Mouse (Mus musculus) A20 (cell line): Measurements from ENCODE around the gene Fam19a5.

Experiments used
- DNase-seq: peaks from one replicate; pipeline ENCODE4 v3.0.0-alpha.2; 2011; ENCODE audit warnings: low read depth, low spot score

Gene Fam19a5

GRCm38 (mm10) chr15:87596731-87597130 is 52.6 kb downstream of the Fam19a5 start:
- no peak for DNase-seq

DNA sequence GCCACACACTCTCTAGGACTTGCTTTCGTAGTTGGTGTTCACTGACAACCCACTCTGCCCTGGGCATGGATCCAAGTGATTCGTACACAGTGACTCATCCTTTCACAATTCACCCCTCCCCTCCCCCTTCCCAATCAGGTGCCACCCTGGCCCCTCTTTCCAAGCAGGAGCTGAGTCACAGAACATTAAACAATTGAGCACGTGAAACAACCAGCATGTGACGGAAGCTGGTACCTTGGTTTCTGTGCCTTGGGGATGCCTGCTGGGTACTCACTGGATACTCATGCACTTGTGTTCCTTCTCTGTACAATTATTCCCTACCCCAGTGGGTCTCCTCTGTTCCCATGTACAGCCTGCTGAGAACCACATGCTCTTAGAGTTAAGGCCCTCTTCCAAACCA is 53.0 kb downstream of the Fam19a5 start:
- DNase-seq = no peak

DNA sequence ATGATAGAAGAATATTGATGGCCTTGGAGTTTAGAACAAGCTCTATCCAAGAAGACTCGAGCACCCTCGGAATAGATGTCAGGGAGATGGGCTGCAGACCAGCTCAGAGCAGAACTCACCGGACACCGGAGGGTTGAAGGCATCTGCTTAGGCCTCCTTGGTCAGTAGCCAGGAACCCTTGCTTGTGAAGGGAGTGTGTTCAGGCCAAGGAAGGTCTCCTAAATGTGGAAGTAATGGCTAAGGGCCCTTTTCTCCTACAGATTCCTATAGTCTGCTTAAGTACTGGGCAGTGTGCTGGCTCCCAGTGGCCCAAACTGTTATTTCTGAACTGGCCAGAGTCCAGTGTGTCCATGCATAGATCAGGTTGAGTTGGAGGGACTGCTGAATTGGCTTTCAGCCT is 53.7 kb downstream of the Fam19a5 start:
- DNase-seq = no peak

- no peak for DNase-seq
These were observed 54.5 kb downstream of the Fam19a5 start for GRCm38 (mm10) chr15:87598636-87599035.

GRCm38 (mm10) chr15:87603316-87603715 is 59.2 kb downstream of the Fam19a5 start:
- no peak for DNase-seq

DNA sequence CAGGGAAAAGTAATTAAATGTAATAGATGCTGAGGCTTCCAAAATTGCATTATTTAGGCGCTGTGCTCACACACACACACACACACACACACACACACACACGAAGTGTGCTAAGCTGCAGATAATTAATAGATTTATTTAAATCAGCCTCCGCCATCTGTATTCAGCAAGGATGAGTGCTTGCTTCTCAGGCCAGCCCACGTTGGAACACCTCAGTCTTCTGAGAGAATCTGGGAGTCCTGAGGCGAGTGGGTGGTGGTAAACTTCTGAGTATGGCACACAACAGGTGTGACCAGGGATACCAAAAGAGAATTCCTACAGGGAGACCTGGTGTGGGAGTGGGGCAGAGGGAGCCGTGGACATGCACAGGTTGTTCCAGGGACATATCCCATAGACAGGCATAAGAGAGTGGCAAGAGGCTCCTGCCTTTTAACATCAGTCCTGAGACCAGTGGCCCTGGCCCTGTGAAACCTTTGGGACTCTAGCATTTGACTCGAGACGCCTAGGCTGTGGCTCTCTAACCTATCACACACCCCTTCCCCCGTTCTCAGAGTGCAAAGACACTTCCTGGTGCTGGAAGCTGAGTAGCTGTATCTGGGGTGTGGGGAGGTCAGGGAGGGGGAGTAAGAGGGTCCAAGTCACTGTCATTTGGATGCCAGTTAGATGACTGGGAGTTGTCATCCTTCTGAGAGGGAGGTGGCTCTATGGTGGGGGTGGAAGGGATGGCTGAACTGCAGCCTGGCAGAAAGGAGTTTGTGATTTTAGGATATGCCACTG is 61.6 kb downstream of the Fam19a5 start:
- no peak for DNase-seq

- DNase-seq = no peak
These were observed 62.6 kb downstream of the Fam19a5 start for GRCm38 (mm10) chr15:87606702-87607101.

GRCm38 (mm10) chr15:87609236-87609635 is 65.1 kb downstream of the Fam19a5 start:
- DNase-seq = no peak

GRCm38 (mm10) chr15:87623966-87624609 is 80.0 kb downstream of the Fam19a5 start:
- DNase-seq = no peak

GRCm38 (mm10) chr15:87624610-87625091 is 80.6 kb downstream of the Fam19a5 start:
- DNase-seq = no peak

- DNase-seq = no peak
These were observed 81.3 kb downstream of the Fam19a5 start for GRCm38 (mm10) chr15:87625236-87626023.

DNA sequence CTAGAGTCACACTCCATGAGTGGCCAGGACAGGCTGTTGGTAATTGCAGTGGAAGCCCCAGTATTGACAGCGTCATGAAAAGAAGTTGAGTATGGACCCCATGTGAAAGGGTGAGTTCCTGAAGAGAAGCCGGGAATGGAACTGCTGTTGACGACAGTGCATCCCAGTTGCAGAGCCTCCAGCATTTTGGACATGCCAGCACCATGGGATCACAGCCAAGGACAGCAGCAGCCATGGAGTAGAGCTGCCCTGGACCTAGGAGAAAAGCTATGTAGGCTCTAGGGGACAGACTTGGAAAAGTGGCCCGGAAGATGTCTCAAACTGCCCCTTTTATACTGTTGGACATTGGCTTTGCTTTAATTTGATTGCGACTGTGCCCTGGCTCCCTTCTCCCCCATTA is 91.2 kb downstream of the Fam19a5 start:
- no peak for DNase-seq

DNA sequence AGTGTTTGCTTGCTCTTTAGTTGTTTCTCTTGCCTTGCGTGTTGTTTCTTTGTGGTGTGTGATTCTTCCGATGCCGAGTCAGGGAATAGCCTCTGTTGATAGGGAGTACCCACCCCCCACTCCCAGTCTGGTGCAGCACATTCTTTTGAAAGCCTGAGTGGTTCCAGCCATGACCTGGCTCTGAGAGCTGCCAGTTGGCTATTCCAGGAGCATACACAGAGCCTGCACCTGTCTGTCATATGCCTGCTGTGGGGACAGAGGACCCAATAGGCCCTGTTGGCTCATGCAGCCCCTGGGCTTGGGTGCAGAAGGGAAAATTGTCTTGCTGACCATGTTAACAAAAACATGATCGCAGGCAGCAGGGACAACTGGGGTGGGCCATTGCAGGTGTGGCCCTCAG is 92.3 kb downstream of the Fam19a5 start:
- DNase-seq = no peak

DNA sequence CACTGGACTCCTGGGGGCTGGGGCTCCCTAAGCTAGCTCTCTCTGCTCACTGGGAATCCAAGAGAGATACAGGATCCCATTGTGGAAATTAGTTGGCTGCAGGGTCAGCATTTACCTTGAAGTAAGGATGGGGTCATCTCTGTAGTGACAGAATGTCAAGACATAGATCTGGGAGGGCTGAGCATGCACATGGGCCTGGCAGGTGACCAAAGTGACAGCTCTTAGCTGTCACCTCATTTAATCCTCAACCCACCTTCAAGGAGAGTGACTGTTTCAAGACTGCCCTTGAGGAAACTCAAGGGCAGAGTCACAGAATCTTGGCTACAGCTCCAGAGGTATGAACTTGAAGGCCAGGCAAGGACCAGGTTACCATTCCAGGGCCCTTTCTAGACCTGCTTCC is 93.1 kb downstream of the Fam19a5 start:
- DNase-seq = no peak

DNA sequence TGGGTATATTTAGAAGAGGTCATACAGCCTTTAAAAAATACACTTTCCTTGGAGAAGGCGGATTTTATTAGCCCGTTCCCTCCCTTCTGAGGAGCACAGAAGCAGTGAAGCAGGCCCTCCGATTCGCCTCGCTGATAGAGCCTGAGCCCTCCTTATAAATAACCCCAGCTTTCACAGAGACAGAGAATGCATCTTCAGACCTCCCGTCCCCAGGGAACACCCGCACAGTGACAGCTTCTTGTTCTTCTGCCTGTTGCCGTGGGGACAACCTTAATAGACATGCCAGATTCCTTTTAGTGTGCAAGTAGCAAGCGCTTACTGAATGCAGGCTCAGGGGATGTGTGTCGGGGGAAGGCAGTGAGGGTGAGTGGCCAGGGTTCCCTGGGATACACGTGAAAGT is 94.2 kb downstream of the Fam19a5 start:
- DNase-seq = no peak

GRCm38 (mm10) chr15:87646313-87647061 is 102.4 kb downstream of the Fam19a5 start:
- no peak for DNase-seq

DNA sequence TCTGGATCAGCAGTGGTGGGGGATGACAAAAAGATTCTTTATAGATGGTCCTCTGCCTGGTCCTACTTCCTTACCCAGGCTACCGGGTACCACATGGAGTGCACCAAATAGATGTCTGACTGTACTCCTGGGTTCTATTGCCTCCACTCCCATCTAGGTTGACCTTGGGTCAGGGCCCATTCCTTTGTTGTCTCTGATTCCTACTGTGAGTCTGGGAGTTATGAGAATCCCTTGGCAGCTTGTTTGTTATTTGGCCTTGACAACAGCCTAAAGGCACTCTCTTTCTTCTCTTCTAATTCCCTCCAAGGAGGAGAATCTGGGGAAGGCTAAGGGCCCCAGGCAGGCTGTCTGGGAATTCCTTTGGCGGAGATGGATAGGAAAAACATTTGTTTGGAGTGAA is 105.6 kb downstream of the Fam19a5 start:
- DNase-seq = no peak

GRCm38 (mm10) chr15:87654551-87654950 is 110.5 kb downstream of the Fam19a5 start:
- DNase-seq = no peak

GRCm38 (mm10) chr15:87656496-87657155 is 112.5 kb downstream of the Fam19a5 start:
- no peak for DNase-seq

DNA sequence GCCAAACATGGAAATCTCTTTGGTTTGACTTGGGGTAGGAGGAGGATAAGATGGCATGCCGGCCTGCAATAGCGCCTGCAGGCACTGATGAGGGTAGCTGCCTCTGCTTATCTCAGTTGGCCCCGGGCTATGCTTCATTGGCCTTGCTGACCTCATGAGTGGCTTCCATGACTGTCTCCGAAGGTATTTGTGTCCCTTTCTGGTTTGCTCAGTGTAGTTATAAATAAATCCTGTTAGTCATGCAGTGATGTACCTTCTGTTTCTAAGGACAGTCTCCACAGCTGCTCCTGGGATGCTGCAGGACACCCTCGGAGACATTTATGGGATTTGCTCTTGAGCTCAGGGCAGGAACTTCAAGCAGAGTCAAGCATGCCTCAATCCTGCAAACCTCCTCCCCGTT is 115.6 kb downstream of the Fam19a5 start:
- no peak for DNase-seq

DNA sequence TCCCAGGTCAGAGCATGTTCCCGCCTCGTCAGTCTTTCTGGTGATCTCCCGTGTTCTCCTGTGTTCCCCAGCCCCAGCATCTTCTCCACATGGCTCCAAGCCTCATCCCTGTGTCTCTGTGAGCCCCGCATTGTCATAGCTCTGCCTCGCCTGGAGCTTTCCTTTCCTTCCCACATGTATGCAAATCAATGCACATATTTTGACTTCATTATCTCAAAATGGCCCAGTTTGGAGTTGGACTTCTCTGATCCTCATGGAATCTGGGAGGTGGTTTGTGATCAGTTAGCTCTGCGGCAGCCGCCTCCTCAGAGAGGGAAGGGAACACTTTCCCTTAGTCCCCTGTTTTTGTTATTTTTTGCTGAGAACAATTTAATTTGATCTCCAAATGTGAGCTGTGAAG is 117.9 kb downstream of the Fam19a5 start:
- DNase-seq = no peak
